Mouse (Mus musculus): ENCODE data around the gene Ift57. TPM values are rescaled to one million over a fixed set of nuclear protein-coding genes. Genes with fewer than 3 reads are reported as not detected.

The Ift57 gene
- polyA plus RNA-seq, 1 experiment from 2014 or later = 23.9 TPM

DNA sequence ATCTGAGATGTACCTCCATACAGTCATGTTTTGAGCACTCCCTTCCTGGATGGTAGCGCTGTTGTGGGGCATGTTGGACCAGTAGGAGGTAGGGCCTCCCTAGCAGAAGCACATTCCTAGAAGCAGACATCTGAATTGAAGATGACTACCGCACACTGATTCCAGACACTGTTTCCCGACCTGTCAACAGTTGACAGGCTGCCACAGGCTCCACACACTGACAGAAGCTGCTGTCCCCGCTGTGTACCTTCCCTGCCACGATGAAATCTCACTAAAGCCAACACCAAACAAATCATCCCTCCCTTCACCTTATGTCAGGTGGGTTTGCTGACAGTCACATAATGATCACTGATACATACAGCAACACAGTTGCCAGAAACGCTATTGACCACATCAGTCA, 19.4 kb upstream of the Ift57 start:
- Histone ChIP-seq H3K9me3 (ENCODE audit: control insufficient read depth, low read length) (no peaks in the 10 kb centered on the region), H3K27me3 (ENCODE audit: control insufficient read depth, insufficient read depth, low read length) (no peaks in the 10 kb centered on the region), H3K9ac (ENCODE audit: low read length) (no peak overlapping the region), H3K4me1 (ENCODE audit: control insufficient read depth in 2 of 2, insufficient read depth in 2 of 2, low read length in 2 of 2) (no peaks in the 10 kb centered on the region), H3K27ac (replicated peaks in 1 of 2; ENCODE audit: control insufficient read depth in 1 of 2, insufficient read depth in 1 of 2, low read depth in 2 of 2, low read length in 2 of 2) (no peak overlapping the region), H3K36me3 (ENCODE audit: control insufficient read depth, insufficient read depth, low read length) (no peaks in the 10 kb centered on the region), H3K4me3 (ENCODE audit: control insufficient read depth in 1 of 2, insufficient read depth in 1 of 2, low read depth in 1 of 2, low read length in 2 of 2) (no peak overlapping the region), H3K4me2 (ENCODE audit: low read length) (no peak overlapping the region)
- ATAC-seq (ENCODE audit: insufficient number of reproducible peaks, insufficient read depth, low FRiP score, low read depth) = no peak
- WGBS = 60% methylated on average over 6 of the region's 6 CpGs

DNA sequence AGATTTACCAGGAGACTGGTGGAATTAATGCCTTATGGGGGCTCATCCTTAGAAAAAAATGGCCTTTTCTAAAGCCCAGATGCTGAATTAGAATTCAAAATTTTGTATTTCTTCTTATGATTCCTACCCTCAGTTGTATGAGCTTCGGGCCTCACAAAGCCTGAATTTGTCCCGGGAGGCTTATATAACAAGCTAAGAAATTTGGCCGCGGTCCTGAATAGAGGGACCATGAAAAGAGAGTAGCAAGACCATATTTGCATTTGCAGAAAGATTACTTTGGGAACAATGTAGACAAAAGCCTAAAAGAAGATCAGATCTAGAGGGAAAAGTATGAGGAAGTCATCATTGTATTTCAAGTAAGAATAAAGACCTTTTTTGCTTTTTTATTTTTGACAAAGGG, 14.1 kb upstream of the Ift57 start:
- Histone ChIP-seq H3K9ac (ENCODE audit: low read length) (no peak overlapping the region), H3K4me1 (ENCODE audit: control insufficient read depth in 2 of 2, insufficient read depth in 2 of 2, low read length in 2 of 2) (no peaks in the 10 kb centered on the region), H3K9me3 (ENCODE audit: control insufficient read depth, low read length) (no peaks in the 10 kb centered on the region), H3K27me3 (ENCODE audit: control insufficient read depth, insufficient read depth, low read length) (no peaks in the 10 kb centered on the region), H3K27ac (replicated peaks in 1 of 2; ENCODE audit: control insufficient read depth in 1 of 2, insufficient read depth in 1 of 2, low read depth in 2 of 2, low read length in 2 of 2) (no peak overlapping the region), H3K36me3 (ENCODE audit: control insufficient read depth, insufficient read depth, low read length) (no peaks in the 10 kb centered on the region), H3K4me3 (ENCODE audit: control insufficient read depth in 1 of 2, insufficient read depth in 1 of 2, low read depth in 1 of 2, low read length in 2 of 2) (no peak overlapping the region), H3K4me2 (ENCODE audit: low read length) (no peak overlapping the region)
- no peak for ATAC-seq (ENCODE audit: insufficient number of reproducible peaks, insufficient read depth, low FRiP score, low read depth)
- WGBS = 88% methylated on average over 4 of the region's 4 CpGs

DNA sequence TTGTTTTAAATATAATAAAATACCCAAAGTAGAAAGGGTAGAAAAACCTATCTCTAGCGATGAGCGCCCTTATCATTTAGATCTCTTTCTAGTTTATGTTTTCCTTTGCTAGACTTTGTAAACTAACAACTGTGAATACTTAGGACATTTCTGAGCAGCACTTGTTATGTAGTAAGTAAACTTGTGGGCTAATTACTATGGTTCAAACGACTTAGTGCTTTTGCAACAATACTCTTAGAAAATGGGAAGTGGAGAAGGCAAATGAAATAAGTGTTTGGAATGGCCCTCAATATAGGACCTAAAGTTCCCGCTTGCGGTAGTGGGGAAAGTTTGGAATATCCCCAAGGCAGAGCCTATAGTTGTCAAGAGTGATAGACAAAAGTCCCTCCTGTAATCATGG, 788 bp downstream of the Ift57 start:
- H3K27me3 ChIP-seq (ENCODE audit: control insufficient read depth, insufficient read depth, low read length) = no peaks in the 10 kb centered on the region
- peak overlapping the region; percentile 78; the same call in 1 of the 2 replicates for H3K9ac ChIP-seq (ENCODE audit: low read length)
- WGBS = 42% methylated on average over 5 of the region's 5 CpGs

GRCm38 (mm10) chr16:49708074-49708473, 9.0 kb downstream of the Ift57 start:
- Histone ChIP-seq H3K4me1 (ENCODE audit: control insufficient read depth in 2 of 2, insufficient read depth in 2 of 2, low read length in 2 of 2) (no peaks in the 10 kb centered on the region), H3K4me3 (ENCODE audit: control insufficient read depth in 1 of 2, insufficient read depth in 1 of 2, low read depth in 1 of 2, low read length in 2 of 2) (no peak overlapping the region), H3K9me3 (ENCODE audit: control insufficient read depth, low read length) (no peaks in the 10 kb centered on the region), H3K4me2 (ENCODE audit: low read length) (no peak overlapping the region), H3K27ac (replicated peaks in 1 of 2; ENCODE audit: control insufficient read depth in 1 of 2, insufficient read depth in 1 of 2, low read depth in 2 of 2, low read length in 2 of 2) (no peak overlapping the region), H3K36me3 (ENCODE audit: control insufficient read depth, insufficient read depth, low read length) (no peaks in the 10 kb centered on the region), H3K9ac (ENCODE audit: low read length) (no peak overlapping the region), H3K27me3 (ENCODE audit: control insufficient read depth, insufficient read depth, low read length) (no peaks in the 10 kb centered on the region)
- WGBS = 80% methylated on average over 1 of the region's 1 CpGs
- no peak for ATAC-seq (ENCODE audit: insufficient number of reproducible peaks, insufficient read depth, low FRiP score, low read depth)

More for the DNA sequence above, 788 bp downstream of the Ift57 start:
- H3K4me3 ChIP-seq (ENCODE audit: control insufficient read depth in 1 of 2, insufficient read depth in 1 of 2, low read depth in 1 of 2, low read length in 2 of 2) = peak overlapping the region; percentile 71 to 74; a peak in 3 of 4 replicates
- H3K27ac ChIP-seq (replicated peaks in 1 of 2; ENCODE audit: control insufficient read depth in 1 of 2, insufficient read depth in 1 of 2, low read depth in 2 of 2, low read length in 2 of 2) = no peak overlapping the region
- peak overlapping the region; percentile 94 for H3K4me2 ChIP-seq (ENCODE audit: low read length)
- no peaks in the 10 kb centered on the region for H3K9me3 ChIP-seq (ENCODE audit: control insufficient read depth, low read length)
- H3K4me1 ChIP-seq (ENCODE audit: control insufficient read depth in 2 of 2, insufficient read depth in 2 of 2, low read length in 2 of 2) = 0 out of 4 replicates have a peak, but pooled peaks cover 0 to 4% of the 10 kb centered on the region in 2 experiments
- H3K36me3 ChIP-seq (ENCODE audit: control insufficient read depth, insufficient read depth, low read length) = no peaks in the 10 kb centered on the region
- ATAC-seq (ENCODE audit: insufficient number of reproducible peaks, insufficient read depth, low FRiP score, low read depth) = no peak

- Histone ChIP-seq H3K4me2 (ENCODE audit: low read length) (no peak overlapping the region), H3K4me1 (ENCODE audit: control insufficient read depth in 2 of 2, insufficient read depth in 2 of 2, low read length in 2 of 2) (no peaks in the 10 kb centered on the region), H3K9me3 (ENCODE audit: control insufficient read depth, low read length) (no peaks in the 10 kb centered on the region), H3K9ac (ENCODE audit: low read length) (no peak overlapping the region), H3K27ac (replicated peaks in 1 of 2; ENCODE audit: control insufficient read depth in 1 of 2, insufficient read depth in 1 of 2, low read depth in 2 of 2, low read length in 2 of 2) (no peak overlapping the region), H3K27me3 (ENCODE audit: control insufficient read depth, insufficient read depth, low read length) (no peaks in the 10 kb centered on the region), H3K4me3 (ENCODE audit: control insufficient read depth in 1 of 2, insufficient read depth in 1 of 2, low read depth in 1 of 2, low read length in 2 of 2) (no peak overlapping the region), H3K36me3 (ENCODE audit: control insufficient read depth, insufficient read depth, low read length) (no peaks in the 10 kb centered on the region)
- WGBS = 82% methylated on average over 3 of the region's 3 CpGs
- no peak for ATAC-seq (ENCODE audit: insufficient number of reproducible peaks, insufficient read depth, low FRiP score, low read depth)
These were observed 11.2 kb downstream of the Ift57 start for GRCm38 (mm10) chr16:49710188-49710587.

GRCm38 (mm10) chr16:49713302-49713701, 14.3 kb downstream of the Ift57 start:
- H3K4me1 ChIP-seq (ENCODE audit: control insufficient read depth in 2 of 2, insufficient read depth in 2 of 2, low read length in 2 of 2) = no peaks in the 10 kb centered on the region
- ATAC-seq (ENCODE audit: insufficient number of reproducible peaks, insufficient read depth, low FRiP score, low read depth) = no peak
- H3K4me3 ChIP-seq (ENCODE audit: control insufficient read depth in 1 of 2, insufficient read depth in 1 of 2, low read depth in 1 of 2, low read length in 2 of 2) = no peak overlapping the region
- no peak overlapping the region for H3K4me2 ChIP-seq (ENCODE audit: low read length)
- no peaks in the 10 kb centered on the region for H3K9me3 ChIP-seq (ENCODE audit: control insufficient read depth, low read length)
- no peak overlapping the region for H3K9ac ChIP-seq (ENCODE audit: low read length)
- H3K27me3 ChIP-seq (ENCODE audit: control insufficient read depth, insufficient read depth, low read length) = no peaks in the 10 kb centered on the region
- H3K36me3 ChIP-seq (ENCODE audit: control insufficient read depth, insufficient read depth, low read length) = no peaks in the 10 kb centered on the region
- WGBS = 79% methylated on average over 3 of the region's 3 CpGs
- no peak overlapping the region for H3K27ac ChIP-seq (replicated peaks in 1 of 2; ENCODE audit: control insufficient read depth in 1 of 2, insufficient read depth in 1 of 2, low read depth in 2 of 2, low read length in 2 of 2)

DNA sequence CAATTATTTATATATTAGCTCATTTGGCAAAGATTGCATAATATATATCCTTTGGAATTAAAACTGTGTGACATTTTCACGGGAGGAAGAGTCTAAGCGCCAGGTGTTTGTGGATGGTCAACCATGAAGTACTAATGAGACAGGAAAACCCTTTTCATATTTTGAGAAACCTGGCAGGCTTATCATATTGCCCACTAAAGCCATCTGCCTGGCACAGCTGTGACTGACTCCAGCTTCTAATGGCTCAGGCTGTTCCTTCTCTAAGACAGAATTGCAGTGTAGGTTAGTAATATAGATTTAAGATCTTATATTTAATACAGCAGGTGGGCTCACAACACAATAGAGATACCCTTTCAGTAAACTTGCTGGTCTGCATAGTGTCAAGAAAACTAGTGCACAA, 21.6 kb downstream of the Ift57 start:
- Histone ChIP-seq H3K4me2 (ENCODE audit: low read length) (no peak overlapping the region), H3K4me3 (ENCODE audit: control insufficient read depth in 1 of 2, insufficient read depth in 1 of 2, low read depth in 1 of 2, low read length in 2 of 2) (no peak overlapping the region), H3K27me3 (ENCODE audit: control insufficient read depth, insufficient read depth, low read length) (no peaks in the 10 kb centered on the region), H3K9me3 (ENCODE audit: control insufficient read depth, low read length) (no peaks in the 10 kb centered on the region), H3K27ac (replicated peaks in 1 of 2; ENCODE audit: control insufficient read depth in 1 of 2, insufficient read depth in 1 of 2, low read depth in 2 of 2, low read length in 2 of 2) (no peak overlapping the region), H3K9ac (ENCODE audit: low read length) (no peak overlapping the region), H3K36me3 (ENCODE audit: control insufficient read depth, insufficient read depth, low read length) (no peaks in the 10 kb centered on the region), H3K4me1 (ENCODE audit: control insufficient read depth in 2 of 2, insufficient read depth in 2 of 2, low read length in 2 of 2) (peaks cover 9 to 26% of the 10 kb centered on the region in 2 experiments)
- 92% methylated on average over 2 of the region's 2 CpGs for WGBS
- no peak for ATAC-seq (ENCODE audit: insufficient number of reproducible peaks, insufficient read depth, low FRiP score, low read depth)

DNA sequence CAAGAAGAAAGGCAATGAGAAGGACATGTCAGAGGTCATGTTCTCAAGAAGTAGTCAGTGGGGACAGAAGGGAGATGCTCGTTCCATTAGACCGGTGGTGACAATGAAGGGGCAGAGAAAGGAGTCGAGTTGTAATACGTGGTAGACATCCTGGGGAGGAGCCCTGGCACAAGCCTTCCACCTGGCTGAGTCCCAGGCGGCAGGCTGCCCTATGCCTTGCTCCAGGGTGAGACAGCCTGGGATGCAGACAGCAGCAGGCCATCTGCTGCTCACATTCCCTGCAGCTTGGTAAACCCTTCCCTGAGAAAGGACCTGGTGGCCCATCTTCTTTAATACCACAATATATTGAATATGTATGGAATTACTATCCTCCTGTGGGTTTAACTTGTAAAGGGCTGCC, 22.6 kb downstream of the Ift57 start:
- Histone ChIP-seq H3K9ac (ENCODE audit: low read length) (no peak overlapping the region), H3K4me3 (ENCODE audit: control insufficient read depth in 1 of 2, insufficient read depth in 1 of 2, low read depth in 1 of 2, low read length in 2 of 2) (no peak overlapping the region), H3K9me3 (ENCODE audit: control insufficient read depth, low read length) (no peaks in the 10 kb centered on the region), H3K4me1 (ENCODE audit: control insufficient read depth in 2 of 2, insufficient read depth in 2 of 2, low read length in 2 of 2) (peaks cover 9 to 27% of the 10 kb centered on the region in 2 experiments), H3K27ac (replicated peaks in 1 of 2; ENCODE audit: control insufficient read depth in 1 of 2, insufficient read depth in 1 of 2, low read depth in 2 of 2, low read length in 2 of 2) (no peak overlapping the region), H3K4me2 (ENCODE audit: low read length) (no peak overlapping the region), H3K36me3 (ENCODE audit: control insufficient read depth, insufficient read depth, low read length) (no peaks in the 10 kb centered on the region), H3K27me3 (ENCODE audit: control insufficient read depth, insufficient read depth, low read length) (no peaks in the 10 kb centered on the region)
- WGBS = 57% methylated on average over 5 of the region's 5 CpGs
- ATAC-seq (ENCODE audit: insufficient number of reproducible peaks, insufficient read depth, low FRiP score, low read depth) = no peak

All from heart, embryonic 14.5 days (tissue).